Mouse (Mus musculus): ENCODE measurements around the gene Sfmbt2. TPM values are rescaled to one million over a fixed set of nuclear protein-coding genes. Genes with fewer than 3 reads are reported as not detected.

The Sfmbt2 gene
- polyA plus RNA-seq, 1 experiment from 2014 or later: 9.1 TPM

MicroRNA genes within 50 kb of the gene (microRNA counts, 519-probe panel; counts per million panel counts)
- microRNA mmu-miR-297a+mmu-miR-466f+mmu-miR-669b (not detected), microRNA mmu-miR-297b-3p (not detected), microRNA mmu-miR-297b-5p (not detected), microRNA mmu-miR-297c (2,687 counts per million, percentile 16 among the panel's probes with 10 or more counts), microRNA mmu-miR-466a-3p+mmu-miR-466b-3-3p (4,091 counts per million, percentile 45 among the panel's probes with 10 or more counts), microRNA mmu-miR-466a-5p+mmu-miR-466e-5p (not detected), microRNA mmu-miR-466c-5p (not detected), microRNA mmu-miR-466d-3p (2,777 counts per million, percentile 17 among the panel's probes with 10 or more counts), microRNA mmu-miR-466d-5p (not detected), microRNA mmu-miR-466f-5p (not detected), microRNA mmu-miR-466g (3,762 counts per million, percentile 34 among the panel's probes with 10 or more counts), microRNA mmu-miR-466h (not detected), microRNA mmu-miR-466l (not detected), microRNA mmu-miR-467a (2,618 counts per million, percentile 13 among the panel's probes with 10 or more counts), microRNA mmu-miR-467b (not detected), microRNA mmu-miR-467c (2,797 counts per million, percentile 17 among the panel's probes with 10 or more counts), microRNA mmu-miR-467d (not detected), microRNA mmu-miR-467e (2,996 counts per million, percentile 19 among the panel's probes with 10 or more counts), microRNA mmu-miR-669a (3,285 counts per million, percentile 24 among the panel's probes with 10 or more counts), microRNA mmu-miR-669e (not detected), microRNA mmu-miR-669f (4,837 counts per million, percentile 66 among the panel's probes with 10 or more counts), microRNA mmu-miR-669g (not detected), microRNA mmu-miR-669h-5p (not detected), microRNA mmu-miR-669i (not detected), microRNA mmu-miR-669j (1,802 counts per million, percentile 3 among the panel's probes with 10 or more counts), microRNA mmu-miR-669m (not detected), microRNA mmu-miR-669o (2,827 counts per million, percentile 18 among the panel's probes with 10 or more counts)

Small RNAs within 50 kb of the gene (microRNA-seq; reads per million reads assigned to microRNA genes)
- gene Gm22051 (not detected), gene Gm22072 (not detected), gene Gm22091 (not detected), gene Gm22166 (not detected), gene Gm22239 (not detected), gene Gm22626 (not detected), gene Gm22635 (not detected), gene Gm22677 (not detected), gene Gm22678 (not detected), gene Gm22775 (not detected), gene Gm22925 (not detected), gene Gm23108 (not detected), gene Gm23288 (not detected), gene Gm23542 (not detected), gene Gm23569 (not detected), gene Gm23571 (not detected), gene Gm23578 (not detected), gene Gm23651 (not detected), gene Gm23988 (not detected), gene Gm24028 (not detected), gene Gm24167 (not detected), gene Gm24315 (not detected), gene Gm24342 (not detected), gene Gm24488 (not detected), gene Gm24640 (not detected), gene Gm24673 (not detected), gene Gm24761 (not detected), gene Gm24806 (not detected), gene Gm25022 (not detected), gene Gm25158 (not detected), gene Gm25263 (1.1 reads per million), gene Gm25285 (not detected), gene Gm25316 (not detected), gene Gm25451 (not detected), gene Gm25673 (not detected), gene Gm25680 (not detected), gene Gm25701 (not detected), gene Gm25753 (not detected), gene Gm25943 (not detected), gene Gm26060 (not detected), gene Gm26073 (not detected), gene Gm26092 (not detected), gene Gm26156 (not detected), gene Gm26229 (not detected), gene Gm26398 (not detected), gene Gm26426 (not detected), gene Gm26431 (not detected), gene Gm26491 (not detected), gene Mir297a-2 (5.7 reads per million, percentile 11 among the genes with 10 or more reads in this experiment), gene Mir297a-3 (not detected), gene Mir297a-4 (not detected), gene Mir297b (not detected), gene Mir297c (not detected), gene Mir466 (not detected), gene Mir466b-1 (not detected), gene Mir466b-2 (not detected), gene Mir466b-3 (not detected), gene Mir466b-4 (not detected), gene Mir466b-5 (not detected), gene Mir466b-6 (not detected), gene Mir466b-7 (not detected), gene Mir466b-8 (not detected), gene Mir466c-1 (not detected), gene Mir466c-2 (not detected), gene Mir466d (not detected), gene Mir466e (not detected), gene Mir466f-1 (not detected), gene Mir466f-2 (not detected), gene Mir466f-3 (not detected), gene Mir466g (not detected), gene Mir466h (not detected), gene Mir466l (not detected), gene Mir466m (not detected), gene Mir466n (13.1 reads per million, percentile 20 among the genes with 10 or more reads in this experiment), gene Mir466o (not detected), gene Mir466p (not detected), gene Mir467a-1 (not detected), gene Mir467a-10 (not detected), gene Mir467a-2 (not detected), gene Mir467a-3 (not detected), gene Mir467a-4 (not detected), gene Mir467a-5 (not detected), gene Mir467a-6 (not detected), gene Mir467a-7 (not detected), gene Mir467a-8 (not detected), gene Mir467a-9 (not detected), gene Mir467b (not detected), gene Mir467c (691 reads per million, percentile 73 among the genes with 10 or more reads in this experiment), gene Mir467d (827 reads per million, percentile 75 among the genes with 10 or more reads in this experiment), gene Mir467e (878 reads per million, percentile 75 among the genes with 10 or more reads in this experiment), gene Mir669a-1 (not detected), gene Mir669a-10 (not detected), gene Mir669a-11 (not detected), gene Mir669a-12 (not detected), gene Mir669a-2 (not detected), gene Mir669a-3 (not detected), gene Mir669a-4 (not detected), gene Mir669a-5 (not detected), gene Mir669a-6 (not detected), gene Mir669a-7 (not detected), gene Mir669a-8 (not detected), gene Mir669a-9 (not detected), gene Mir669b (not detected), gene Mir669c (86.5 reads per million, percentile 45 among the genes with 10 or more reads in this experiment), gene Mir669d (not detected), gene Mir669d-2 (not detected), gene Mir669e (21.1 reads per million, percentile 24 among the genes with 10 or more reads in this experiment), gene Mir669f (not detected), gene Mir669g (not detected), gene Mir669h (5.1 reads per million, percentile 10 among the genes with 10 or more reads in this experiment), gene Mir669i (not detected), gene Mir669j (not detected), gene Mir669k (not detected), gene Mir669l (193 reads per million, percentile 55 among the genes with 10 or more reads in this experiment), gene Mir669m-1 (not detected), gene Mir669m-2 (not detected), gene Mir669o (217 reads per million, percentile 56 among the genes with 10 or more reads in this experiment), gene Mir669p-1 (not detected), gene Mir669p-2 (not detected)

Other genes starting within 250 kb of the Sfmbt2 start
- 0.23 and 4.1 TPM in 2 replicates for gene Itih2, start 239.1 kb upstream of the Sfmbt2 start, polyA plus RNA-seq (2014; fragmentation: Nextera tagmentation; extraction: Ambion mirVana)
- 1.4 and 9.5 TPM in 2 replicates for gene Itih5, start 216.9 kb upstream of the Sfmbt2 start, polyA plus RNA-seq (2014; fragmentation: Nextera tagmentation; extraction: Ambion mirVana)